Mouse (Mus musculus): Measurements from ENCODE around the gene Rita1. TPM values are rescaled to one million over a fixed set of nuclear protein-coding genes. Genes with fewer than 3 reads are reported as not detected.

Gene Rita1
- polyA plus RNA-seq, 1 experiment from 2014 or later, result 13.5 TPM

- H3K27ac ChIP-seq (replicated peaks; ENCODE audit: low read depth, low read length), result no peak overlapping the region
- peak overlapping the region; percentile 77 for H3K9ac ChIP-seq (ENCODE audit: low read length)
- 3% methylated on average over 29 of the region's 29 CpGs for WGBS
- H3K4me1 ChIP-seq (ENCODE audit: control insufficient read depth, insufficient read depth, low read length), result peaks cover 15% of the 10 kb centered on the region
- no peaks in the 10 kb centered on the region for H3K27me3 ChIP-seq (ENCODE audit: control insufficient read depth, insufficient read depth, low read length)
- peak overlapping the region; percentile 93 for H3K4me2 ChIP-seq (ENCODE audit: low read depth, severe bottlenecking)
- peak overlapping the region; percentile 79 for H3K4me3 ChIP-seq (ENCODE audit: low read depth, low read length)
- no peak for DNase-seq (ENCODE audit: low spot score)
- H3K36me3 ChIP-seq (ENCODE audit: control insufficient read depth, insufficient read depth, low read length), result peaks cover 6% of the 10 kb centered on the region; the same call in 1 of the 2 replicates
- H3K9me3 ChIP-seq (ENCODE audit: control insufficient read depth, low read length), result 0 out of 2 replicates have a peak, but pooled peaks cover 2% of the 10 kb centered on the region
- ATAC-seq (ENCODE audit: insufficient number of reproducible peaks, low FRiP score, low TSS enrichment, low read depth), result no peak
Observed at GRCm38 (mm10) chr5:120587940-120588568, 24.3 kb downstream of the Rita1 start.

- ATAC-seq (ENCODE audit: insufficient number of reproducible peaks, low FRiP score, low TSS enrichment, low read depth) (no peak), DNase-seq (ENCODE audit: low spot score) (no peak)
- H3K4me2 ChIP-seq (ENCODE audit: low read depth, severe bottlenecking), result peak overlapping the region; percentile 93
Observed at GRCm38 (mm10) chr5:120587616-120587926, 24.8 kb downstream of the Rita1 start.

GRCm38 (mm10) chr5:120586741-120587615 is 25.4 kb downstream of the Rita1 start:
- Histone ChIP-seq H3K4me3 (ENCODE audit: low read depth, low read length) (no peak overlapping the region), H3K4me1 (ENCODE audit: control insufficient read depth, insufficient read depth, low read length) (peaks cover 15% of the 10 kb centered on the region), H3K27me3 (ENCODE audit: control insufficient read depth, insufficient read depth, low read length) (no peaks in the 10 kb centered on the region), H3K9ac (ENCODE audit: low read length) (no peak overlapping the region; the same call in 1 of the 2 replicates), H3K4me2 (ENCODE audit: low read depth, severe bottlenecking) (peak overlapping the region; percentile 93; the same call in 1 of the 2 replicates), H3K9me3 (ENCODE audit: control insufficient read depth, low read length) (no peaks in the 10 kb centered on the region), H3K36me3 (ENCODE audit: control insufficient read depth, insufficient read depth, low read length) (peaks cover 6% of the 10 kb centered on the region; the same call in 1 of the 2 replicates), H3K27ac (replicated peaks; ENCODE audit: low read depth, low read length) (no peak overlapping the region)
- ATAC-seq (ENCODE audit: insufficient number of reproducible peaks, low FRiP score, low TSS enrichment, low read depth), result no peak
- DNase-seq (ENCODE audit: low spot score), result no peak
- 13% methylated on average over 17 of the region's 17 CpGs for WGBS

More at GRCm38 (mm10) chr5:120587616-120587926, 24.8 kb downstream of the Rita1 start:
- H3K4me3 ChIP-seq (ENCODE audit: low read depth, low read length), result peak overlapping the region; percentile 79
- H3K4me1 ChIP-seq (ENCODE audit: control insufficient read depth, insufficient read depth, low read length), result peaks cover 15% of the 10 kb centered on the region
- H3K9me3 ChIP-seq (ENCODE audit: control insufficient read depth, low read length), result 0 out of 2 replicates have a peak, but pooled peaks cover 2% of the 10 kb centered on the region
- H3K9ac ChIP-seq (ENCODE audit: low read length), result peak overlapping the region; percentile 77
- no peaks in the 10 kb centered on the region for H3K27me3 ChIP-seq (ENCODE audit: control insufficient read depth, insufficient read depth, low read length)
- 35% methylated on average over 9 of the region's 9 CpGs for WGBS
- H3K36me3 ChIP-seq (ENCODE audit: control insufficient read depth, insufficient read depth, low read length), result peaks cover 6% of the 10 kb centered on the region; the same call in 1 of the 2 replicates
- H3K27ac ChIP-seq (replicated peaks; ENCODE audit: low read depth, low read length), result no peak overlapping the region

GRCm38 (mm10) chr5:120584968-120585367 is 27.4 kb downstream of the Rita1 start:
- Histone ChIP-seq H3K36me3 (ENCODE audit: control insufficient read depth, insufficient read depth, low read length) (peaks cover 6% of the 10 kb centered on the region), H3K4me1 (ENCODE audit: control insufficient read depth, insufficient read depth, low read length) (peaks cover 23% of the 10 kb centered on the region), H3K27ac (replicated peaks; ENCODE audit: low read depth, low read length) (no peak overlapping the region), H3K4me2 (ENCODE audit: low read depth, severe bottlenecking) (no peak overlapping the region), H3K4me3 (ENCODE audit: low read depth, low read length) (no peak overlapping the region), H3K9me3 (ENCODE audit: control insufficient read depth, low read length) (no peaks in the 10 kb centered on the region), H3K27me3 (ENCODE audit: control insufficient read depth, insufficient read depth, low read length) (no peaks in the 10 kb centered on the region), H3K9ac (ENCODE audit: low read length) (no peak overlapping the region)
- ATAC-seq (ENCODE audit: insufficient number of reproducible peaks, low FRiP score, low TSS enrichment, low read depth) (no peak), DNase-seq (ENCODE audit: low spot score) (no peak)
- 42% methylated on average over 15 of the region's 15 CpGs for WGBS

GRCm38 (mm10) chr5:120583511-120583910 is 28.9 kb downstream of the Rita1 start:
- Histone ChIP-seq H3K9ac (ENCODE audit: low read length) (no peak overlapping the region), H3K36me3 (ENCODE audit: control insufficient read depth, insufficient read depth, low read length) (peaks cover 6% of the 10 kb centered on the region), H3K27me3 (ENCODE audit: control insufficient read depth, insufficient read depth, low read length) (no peaks in the 10 kb centered on the region), H3K27ac (replicated peaks; ENCODE audit: low read depth, low read length) (no peak overlapping the region), H3K4me2 (ENCODE audit: low read depth, severe bottlenecking) (no peak overlapping the region), H3K4me1 (ENCODE audit: control insufficient read depth, insufficient read depth, low read length) (peaks cover 38% of the 10 kb centered on the region), H3K9me3 (ENCODE audit: control insufficient read depth, low read length) (no peaks in the 10 kb centered on the region), H3K4me3 (ENCODE audit: low read depth, low read length) (no peak overlapping the region)
- DNase-seq (ENCODE audit: low spot score), result no peak
- no peak for ATAC-seq (ENCODE audit: insufficient number of reproducible peaks, low FRiP score, low TSS enrichment, low read depth)
- WGBS, result 93% methylated on average over 4 of the region's 4 CpGs

GRCm38 (mm10) chr5:120582002-120582401 is 30.4 kb downstream of the Rita1 start:
- no peak overlapping the region for H3K4me3 ChIP-seq (ENCODE audit: low read depth, low read length)
- H3K36me3 ChIP-seq (ENCODE audit: control insufficient read depth, insufficient read depth, low read length), result peaks cover 6% of the 10 kb centered on the region
- DNase-seq (ENCODE audit: low spot score) (no peak), ATAC-seq (ENCODE audit: insufficient number of reproducible peaks, low FRiP score, low TSS enrichment, low read depth) (no peak)
- H3K4me1 ChIP-seq (ENCODE audit: control insufficient read depth, insufficient read depth, low read length), result peaks cover 37% of the 10 kb centered on the region
- WGBS, result 87% methylated on average over 9 of the region's 9 CpGs
- no peaks in the 10 kb centered on the region for H3K9me3 ChIP-seq (ENCODE audit: control insufficient read depth, low read length)
- H3K27me3 ChIP-seq (ENCODE audit: control insufficient read depth, insufficient read depth, low read length), result no peaks in the 10 kb centered on the region
- H3K27ac ChIP-seq (replicated peaks; ENCODE audit: low read depth, low read length), result no peak overlapping the region
- H3K9ac ChIP-seq (ENCODE audit: low read length), result no peak overlapping the region
- H3K4me2 ChIP-seq (ENCODE audit: low read depth, severe bottlenecking), result no peak overlapping the region

- DNase-seq (ENCODE audit: low spot score) (no peak), ATAC-seq (ENCODE audit: insufficient number of reproducible peaks, low FRiP score, low TSS enrichment, low read depth) (no peak)
- Histone ChIP-seq H3K9me3 (ENCODE audit: control insufficient read depth, low read length) (no peaks in the 10 kb centered on the region), H3K4me2 (ENCODE audit: low read depth, severe bottlenecking) (no peak overlapping the region), H3K36me3 (ENCODE audit: control insufficient read depth, insufficient read depth, low read length) (peaks cover 6% of the 10 kb centered on the region), H3K9ac (ENCODE audit: low read length) (no peak overlapping the region), H3K4me1 (ENCODE audit: control insufficient read depth, insufficient read depth, low read length) (peaks cover 38% of the 10 kb centered on the region), H3K4me3 (ENCODE audit: low read depth, low read length) (no peak overlapping the region), H3K27me3 (ENCODE audit: control insufficient read depth, insufficient read depth, low read length) (no peaks in the 10 kb centered on the region), H3K27ac (replicated peaks; ENCODE audit: low read depth, low read length) (0 out of 2 replicates have a peak overlapping the region, but pooled peaks have one; percentile 65)
- 77% methylated on average over 26 of the region's 26 CpGs for WGBS
Observed at GRCm38 (mm10) chr5:120579898-120580626, 32.3 kb downstream of the Rita1 start.
